Mouse (Mus musculus) embryonic facial prominence, embryonic 11.5 days (tissue): Measurements from ENCODE around the gene Zfp787. TPM values are rescaled to one million over a fixed set of nuclear protein-coding genes. Genes with fewer than 3 reads are reported as not detected.
A peak's percentile ranks its signal among the peaks of the same experiment; 100 is the strongest.
"Not testable (repeated sequence)": the region's sequence is repeated elsewhere in the genome, so short reads cannot be mapped to it uniquely, and the experiment has no call there.

Experiments used
- ATAC-seq: fragments of 200-750 bp; cut with Nextera tagmentation; replicated peaks from 2 replicates; pipeline ENCODE4 v1.8.0; 2017; ENCODE audit warnings: low read depth; ENCODE audit not compliant: insufficient number of reproducible peaks, low FRiP score, low TSS enrichment
- DNase-seq: peaks from one replicate; pipeline ENCODE4 v3.0.0-alpha.2; 2015; ENCODE audit warnings: low spot score
- H3K27ac ChIP-seq: fragments of 300-500 bp; sonication (generic); replicated peaks from 2 replicates; pipeline ENCODE4 v1.5.1; 2014; ENCODE audit warnings: mild to moderate bottlenecking, low read depth, low read length, control low read depth
- H3K27me3 ChIP-seq: fragments of 300-500 bp; sonication (generic); 2 replicates; pipeline ENCODE4 v1.6.1; 2014; ENCODE audit warnings: mild to moderate bottlenecking, low read length, moderate library complexity, mixed read lengths; ENCODE audit not compliant: control insufficient read depth, insufficient read depth
- H3K36me3 ChIP-seq: fragments of 300-500 bp; sonication (generic); replicated peaks from 2 replicates; pipeline ENCODE4 v1.6.1; 2014; ENCODE audit warnings: low read depth, mild to moderate bottlenecking, low read length, moderate library complexity, mixed read lengths; ENCODE audit not compliant: control insufficient read depth, insufficient read depth
- H3K4me1 ChIP-seq: fragments of 300-500 bp; sonication (generic); 2 replicates; pipeline ENCODE4 v1.6.1; 2014; ENCODE audit warnings: low read length, mixed read lengths; ENCODE audit not compliant: control insufficient read depth, insufficient read depth
- H3K4me2 ChIP-seq: fragments of 300-500 bp; sonication (generic); 2 replicates; pipeline ENCODE4 v1.6.1; 2014; ENCODE audit warnings: low read depth, mild to moderate bottlenecking, control low read depth, low read length, moderate library complexity
- H3K4me3 ChIP-seq: fragments of 300-500 bp; sonication (generic); 2 replicates; pipeline ENCODE4 v1.5.1; 2014; ENCODE audit warnings: low read depth, low read length, control low read depth
- H3K9ac ChIP-seq: fragments of 300-500 bp; sonication (generic); replicated peaks from 2 replicates; pipeline ENCODE4 v1.6.1; 2014; ENCODE audit warnings: mild to moderate bottlenecking, control low read depth, low read length
- H3K9me3 ChIP-seq: fragments of 300-500 bp; sonication (generic); replicated peaks from 2 replicates; pipeline ENCODE4 v1.6.1; 2016; ENCODE audit warnings: mild to moderate bottlenecking, low read length, inconsistent platforms, mixed read lengths; ENCODE audit not compliant: control insufficient read depth
- WGBS: fragments of 180-500 bp; shearing (Covaris S2); extraction: QIAGEN DNeasy Blood & Tissue Kit; methylation state at CpG from one replicate; pipeline ENCODE4 v1.1.7; 2014; 5-methylcytosine and 5-hydroxymethylcytosine counted together
- polyA plus RNA-seq: library from polyadenylated mRNA; unstranded; fragments of >200 nt; fragmentation: Nextera tagmentation; extraction: Ambion mirVana; gene quantifications from 2 replicates; pipeline ENCODE4 v1.2.1, GENCODE M21; 2014

Zfp787 gene
- polyA plus RNA-seq, 1 experiment from 2014 or later, result 13.8 TPM

GRCm38 (mm10) chr7:6132646-6133045, 23.2 kb downstream of the Zfp787 start:
- no peaks in the 10 kb centered on the region for H3K27me3 ChIP-seq
- H3K4me3 ChIP-seq, result no peak overlapping the region
- H3K36me3 ChIP-seq, result peaks cover 15% of the 10 kb centered on the region
- WGBS, result 73% methylated on average over 30 of the region's 30 CpGs
- ATAC-seq (0 out of 2 replicates have a peak, but pooled peaks have one; percentile 10), DNase-seq (no peak)
- no peak overlapping the region for H3K9ac ChIP-seq
- H3K27ac ChIP-seq, result no peak overlapping the region
- H3K4me2 ChIP-seq, result no peak overlapping the region
- H3K4me1 ChIP-seq, result no peaks in the 10 kb centered on the region
- H3K9me3 ChIP-seq, result no peaks in the 10 kb centered on the region

- no peak for ATAC-seq
- H3K4me3 ChIP-seq, result no peak overlapping the region
- no peak overlapping the region for H3K27ac ChIP-seq
- H3K36me3 ChIP-seq, result peaks cover 15% of the 10 kb centered on the region
- peak; percentile 48 for DNase-seq
- 51% methylated on average over 4 of the region's 4 CpGs for WGBS
- H3K27me3 ChIP-seq, result no peaks in the 10 kb centered on the region
- H3K9ac ChIP-seq, result no peak overlapping the region
- no peak overlapping the region for H3K4me2 ChIP-seq
- no peaks in the 10 kb centered on the region for H3K9me3 ChIP-seq
- no peaks in the 10 kb centered on the region for H3K4me1 ChIP-seq
These were observed 25.5 kb downstream of the Zfp787 start for GRCm38 (mm10) chr7:6130346-6130745.

GRCm38 (mm10) chr7:6126690-6127448, 28.9 kb downstream of the Zfp787 start:
- peak; percentile 80 for DNase-seq
- no peak overlapping the region for H3K27ac ChIP-seq
- no peak overlapping the region for H3K9ac ChIP-seq
- 38% methylated on average over 7 of the region's 7 CpGs for WGBS
- H3K27me3 ChIP-seq, result no peaks in the 10 kb centered on the region
- H3K9me3 ChIP-seq, result no peaks in the 10 kb centered on the region
- H3K36me3 ChIP-seq, result peaks cover 1% of the 10 kb centered on the region; the same call in 1 of the 2 replicates
- no peak overlapping the region for H3K4me2 ChIP-seq
- H3K4me3 ChIP-seq, result no peak overlapping the region
- H3K4me1 ChIP-seq, result no peaks in the 10 kb centered on the region
- ATAC-seq, result 0 out of 2 replicates have a peak, but pooled peaks have one; percentile 12

- DNase-seq, H3K27ac ChIP-seq, H3K4me2 ChIP-seq, H3K9me3 ChIP-seq, H3K9ac ChIP-seq, H3K4me1 ChIP-seq, H3K27me3 ChIP-seq, ATAC-seq, H3K36me3 ChIP-seq, H3K4me3 ChIP-seq: not testable (repeated sequence)
- WGBS, result 64% methylated on average over 1 of the region's 1 CpGs
These were observed 34.7 kb downstream of the Zfp787 start for GRCm38 (mm10) chr7:6121128-6121527.

GRCm38 (mm10) chr7:6120104-6120503, 35.7 kb downstream of the Zfp787 start:
- H3K36me3 ChIP-seq, H3K27ac ChIP-seq, H3K4me1 ChIP-seq, H3K4me2 ChIP-seq, ATAC-seq, H3K9ac ChIP-seq, H3K9me3 ChIP-seq, DNase-seq, H3K27me3 ChIP-seq, H3K4me3 ChIP-seq: not testable (repeated sequence)
- WGBS, result 80% methylated on average over 2 of the region's 2 CpGs

GRCm38 (mm10) chr7:6119501-6119900, 36.3 kb downstream of the Zfp787 start:
- Histone ChIP-seq H3K4me3 (no peak overlapping the region), H3K27me3 (no peaks in the 10 kb centered on the region), H3K9ac (no peak overlapping the region), H3K36me3 (no peaks in the 10 kb centered on the region), H3K9me3 (no peaks in the 10 kb centered on the region), H3K4me1 (no peaks in the 10 kb centered on the region), H3K27ac (no peak overlapping the region), H3K4me2 (no peak overlapping the region)
- no peak for DNase-seq
- 62% methylated on average over 3 of the region's 3 CpGs for WGBS
- ATAC-seq, result no peak

Other genes with a start within 250 kb of the Zfp787 start
- not detected in 2 replicates for gene Vmn1r65, start 145.0 kb downstream of the Zfp787 start, polyA plus RNA-seq
- not detected in 2 replicates for gene Nlrp4c, start 110.8 kb downstream of the Zfp787 start, polyA plus RNA-seq
- 66.4 and 73.4 TPM in 2 replicates for gene Zfp444, start 16.2 kb upstream of the Zfp787 start, polyA plus RNA-seq
- not detected in 2 replicates for gene Galp, start 41.1 kb upstream of the Zfp787 start, polyA plus RNA-seq
- gene Zscan5b, start 66.3 kb upstream of the Zfp787 start, polyA plus RNA-seq, result not detected in 2 replicates
- not detected in 2 replicates for gene Epp13, start 96.7 kb upstream of the Zfp787 start, polyA plus RNA-seq
- gene Zfp667, start 130.6 kb upstream of the Zfp787 start, polyA plus RNA-seq, result 7.4 and 8.2 TPM in 2 replicates
- gene Zfp583, start 175.3 kb upstream of the Zfp787 start, polyA plus RNA-seq, result 8.3 and 8.8 TPM in 2 replicates
- 1.4 and 1.6 TPM in 2 replicates for gene Gm3854, start 187.8 kb upstream of the Zfp787 start, polyA plus RNA-seq
- gene Zfp78, start 207.3 kb upstream of the Zfp787 start, polyA plus RNA-seq, result 1.9 and 3.0 TPM in 2 replicates
- 12.0 and 13.8 TPM in 2 replicates for gene Zfp28, start 227.3 kb upstream of the Zfp787 start, polyA plus RNA-seq
- gene Smim17, start 242.7 kb upstream of the Zfp787 start, polyA plus RNA-seq, result 0.28 TPM in 1 of 2 replicates, not detected in the other